Mouse (Mus musculus) layer of hippocampus, adult 18-20 months (tissue): ENCODE results near the gene Tspo. TPM values are rescaled to one million over a fixed set of nuclear protein-coding genes. Genes with fewer than 3 reads are reported as not detected.

Source experiments
- DNase-seq, 2 experiments: peaks; one replicate each; pipeline ENCODE4 v3.0.0; 2022; ENCODE audit warnings: low spot score in 2 of 2
- total RNA-seq, 2 experiments: library from RNA; stranded (reverse); gene quantifications; 2 replicates each; pipeline ENCODE4 v1.2.3; 2021

Gene Tspo
- total RNA-seq, 2 experiments from 2014 or later = 6.7 to 8.5 TPM

- no peak for DNase-seq
Measured at GRCm38 (mm10) chr15:83582931-83583330, 19.5 kb downstream of the Tspo start.

DNA sequence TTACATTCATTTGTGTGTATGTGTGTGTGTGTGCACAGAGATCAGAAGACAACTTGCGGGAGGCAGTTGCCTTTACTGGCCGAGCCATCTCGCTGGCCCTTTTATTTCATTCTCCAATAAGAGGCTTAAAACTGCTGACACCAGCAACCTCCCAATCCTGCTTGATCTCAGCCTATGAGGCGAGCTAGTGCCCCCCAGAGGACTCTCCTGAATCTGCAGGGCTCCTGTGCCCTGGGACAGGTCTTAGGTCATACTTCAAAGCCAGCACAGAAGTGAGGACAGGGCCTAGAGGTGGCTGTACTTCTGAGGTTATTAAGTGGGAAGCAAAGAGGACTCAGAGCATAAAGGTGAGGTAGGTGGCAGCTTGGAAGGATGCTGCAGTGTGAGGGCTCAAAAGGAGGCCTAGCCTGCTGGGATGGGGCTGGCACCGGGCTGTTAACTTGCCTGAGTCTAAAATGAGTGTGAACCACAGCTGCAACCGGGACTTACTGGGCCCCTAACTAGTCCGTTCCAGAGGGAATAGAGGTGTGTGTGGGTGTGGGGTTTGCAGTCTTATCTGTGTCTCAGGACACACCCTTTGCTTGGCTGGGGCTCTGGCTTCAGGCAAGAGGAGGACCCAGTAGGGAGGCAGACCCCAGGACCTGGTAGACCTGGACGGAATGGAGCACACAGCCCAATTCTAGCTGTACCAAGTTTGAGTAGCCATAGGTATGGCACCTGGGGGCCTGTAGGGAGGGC, 20.2 kb downstream of the Tspo start:
- DNase-seq = no peak

GRCm38 (mm10) chr15:83584741-83585220, 21.4 kb downstream of the Tspo start:
- no peak for DNase-seq

- DNase-seq = no peak
Measured at GRCm38 (mm10) chr15:83590841-83591240, 27.4 kb downstream of the Tspo start.

GRCm38 (mm10) chr15:83591758-83592157, 28.4 kb downstream of the Tspo start:
- no peak for DNase-seq

- no peak for DNase-seq
Measured at GRCm38 (mm10) chr15:83592260-83593188, 29.1 kb downstream of the Tspo start.

- DNase-seq = no peak
Measured at GRCm38 (mm10) chr15:83593189-83593585, 29.8 kb downstream of the Tspo start.

- DNase-seq = no peak
Measured at GRCm38 (mm10) chr15:83593702-83594512, 30.5 kb downstream of the Tspo start.

DNA sequence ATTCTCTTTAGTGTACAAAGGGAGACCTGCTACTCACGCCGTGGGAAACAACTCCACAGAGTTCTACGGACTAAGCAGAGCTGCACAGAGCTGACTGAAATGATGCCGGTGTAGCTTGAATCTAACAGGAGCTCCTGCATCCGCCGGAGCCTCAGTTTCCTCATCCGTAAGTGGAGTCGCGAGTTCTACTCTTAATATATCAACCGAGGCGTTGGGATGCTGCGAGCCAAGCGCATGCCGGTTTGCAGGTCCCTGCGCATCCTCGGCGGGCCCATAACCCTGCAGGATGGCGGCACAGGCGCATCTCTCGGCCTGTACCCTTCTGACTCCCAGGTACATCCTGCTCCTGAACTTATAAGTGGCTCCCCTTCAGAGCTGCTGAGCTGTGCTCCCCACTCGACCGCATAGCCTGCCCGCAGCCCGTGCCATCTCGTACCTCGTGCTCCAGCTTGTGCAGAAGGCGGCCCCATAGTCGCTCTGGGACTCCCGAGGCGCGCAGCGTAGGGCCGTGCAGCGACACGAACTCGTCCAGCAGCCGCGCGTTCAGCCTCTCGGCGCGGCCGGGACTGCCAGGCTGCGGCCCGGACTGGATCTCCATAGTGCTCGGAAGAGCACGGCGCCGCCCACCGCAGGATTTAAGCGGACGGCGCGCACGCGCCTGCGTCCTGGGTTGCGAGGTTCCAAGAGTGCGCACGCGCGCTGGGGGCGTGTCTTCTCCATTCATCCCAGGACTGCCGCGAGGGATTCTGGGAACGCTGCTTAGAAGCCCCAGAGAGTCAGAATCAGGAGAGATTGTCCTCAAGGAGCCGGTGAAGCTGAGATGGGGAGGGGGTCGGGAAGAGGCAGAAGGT, 31.3 kb downstream of the Tspo start, which contains the start of gene Ttll12:
Ttll12 (minus strand) TSS at position 645 of the 851 bp plus-strand sequence.
- DNase-seq = peak; percentile 94 to 98

DNA sequence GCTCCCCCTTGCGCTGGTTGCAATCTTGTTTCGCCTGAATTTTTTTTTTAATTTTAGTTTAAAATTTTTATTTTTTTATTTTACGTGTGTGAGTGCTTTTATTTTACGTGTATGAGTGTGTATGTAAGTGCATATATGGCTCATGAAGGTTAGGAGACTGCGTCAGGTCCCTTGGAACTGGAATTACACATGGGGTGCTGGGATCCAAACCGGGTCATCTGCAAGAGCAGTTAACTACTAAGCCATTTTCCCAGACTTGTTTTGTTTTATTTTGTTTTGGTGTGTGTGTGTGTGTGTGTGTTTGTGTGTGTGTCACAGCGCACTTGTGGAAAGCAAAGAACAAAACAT, 31.9 kb downstream of the Tspo start:
- no peak for DNase-seq

DNA sequence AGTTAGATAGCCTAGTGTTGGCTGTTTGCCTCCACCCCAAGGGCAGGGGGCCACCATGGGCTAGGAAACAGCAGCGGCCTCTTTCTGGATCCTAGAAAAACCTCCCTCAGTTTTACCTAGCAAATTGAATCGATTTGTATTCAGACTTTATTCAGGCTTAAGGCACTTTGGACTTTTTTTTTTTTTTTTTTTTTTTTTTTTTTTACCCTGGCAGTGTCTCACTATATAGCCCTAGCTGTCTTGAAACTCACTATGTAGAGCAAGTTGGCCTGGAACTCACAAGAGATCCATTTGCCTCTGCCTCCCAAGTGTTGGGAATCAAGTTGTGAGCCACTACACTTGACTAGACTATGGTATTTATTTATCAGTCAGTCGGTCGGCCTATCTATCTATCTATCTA, 33.4 kb downstream of the Tspo start:
- no peak for DNase-seq

DNA sequence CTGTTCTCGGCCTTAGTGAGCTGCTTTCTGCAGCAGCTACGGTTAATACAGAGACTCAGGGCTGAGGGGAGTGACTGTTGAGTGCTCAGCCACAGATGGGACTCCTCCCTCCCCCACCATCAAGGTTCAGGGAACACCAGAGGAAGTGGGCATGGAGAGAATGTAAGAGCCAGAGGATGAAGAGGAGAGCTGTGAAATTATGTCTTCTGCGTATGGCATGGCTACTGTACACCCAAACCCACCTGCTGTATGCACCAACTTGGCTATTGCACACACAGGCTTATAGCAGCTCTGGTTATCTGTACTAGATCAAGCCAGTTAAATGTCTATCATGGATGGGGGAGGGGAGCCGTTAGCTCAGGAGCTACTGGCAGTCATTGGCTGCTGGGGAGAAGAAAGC, 37.8 kb downstream of the Tspo start:
- DNase-seq = no peak

DNA sequence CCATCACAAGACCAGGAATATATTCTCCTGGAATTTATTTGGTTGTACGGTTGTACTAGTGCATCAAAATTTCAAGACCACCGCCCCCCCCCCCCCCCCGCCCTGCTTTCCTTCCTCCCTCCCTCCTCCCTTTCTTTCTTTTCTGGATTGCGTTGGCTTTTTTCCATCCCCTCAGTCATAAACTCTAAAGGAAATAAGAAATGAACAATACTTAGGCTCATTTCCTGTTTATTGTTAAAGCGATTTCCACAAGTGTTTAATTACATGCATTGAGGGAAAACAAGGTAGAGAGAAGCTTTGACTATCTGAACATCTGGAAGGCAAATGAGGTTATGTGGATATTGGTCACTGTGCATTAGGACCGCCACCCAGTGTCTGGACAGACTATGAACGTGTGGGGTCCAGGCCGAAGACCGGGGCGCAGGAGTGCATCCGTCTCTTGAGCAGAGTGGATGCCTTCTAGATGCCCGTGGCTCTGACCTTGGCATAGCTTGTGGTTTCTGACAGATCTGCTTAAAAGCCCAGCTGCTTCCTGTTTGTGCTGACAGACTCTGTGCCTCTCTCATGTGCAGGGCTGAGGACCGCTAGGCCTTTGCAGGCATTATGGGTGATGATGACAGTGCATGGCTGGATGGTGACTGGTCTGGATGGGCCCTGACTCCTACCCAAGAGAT, 39.1 kb downstream of the Tspo start:
- DNase-seq = no peak

DNA sequence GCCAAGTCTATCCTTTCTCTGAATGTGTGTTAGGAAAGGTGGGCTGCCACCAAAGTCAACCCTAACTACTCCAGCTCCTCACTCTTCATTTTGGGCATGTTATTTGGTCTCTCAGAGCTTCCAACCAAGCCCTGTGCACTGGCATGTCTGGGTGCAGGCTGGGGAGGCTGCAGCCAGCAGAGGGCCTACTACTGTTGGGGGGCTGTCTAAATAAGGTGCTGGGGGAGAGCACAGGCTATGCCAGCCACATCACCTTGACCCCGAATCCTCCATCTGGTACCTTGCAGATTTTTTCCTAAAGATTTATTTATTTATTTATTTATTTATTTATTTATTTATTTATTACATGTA, 39.6 kb downstream of the Tspo start:
- no peak for DNase-seq

GRCm38 (mm10) chr15:83603426-83603825, 40.0 kb downstream of the Tspo start:
- DNase-seq = no peak

- DNase-seq = no peak
Measured at GRCm38 (mm10) chr15:83606216-83606615, 42.8 kb downstream of the Tspo start.

DNA sequence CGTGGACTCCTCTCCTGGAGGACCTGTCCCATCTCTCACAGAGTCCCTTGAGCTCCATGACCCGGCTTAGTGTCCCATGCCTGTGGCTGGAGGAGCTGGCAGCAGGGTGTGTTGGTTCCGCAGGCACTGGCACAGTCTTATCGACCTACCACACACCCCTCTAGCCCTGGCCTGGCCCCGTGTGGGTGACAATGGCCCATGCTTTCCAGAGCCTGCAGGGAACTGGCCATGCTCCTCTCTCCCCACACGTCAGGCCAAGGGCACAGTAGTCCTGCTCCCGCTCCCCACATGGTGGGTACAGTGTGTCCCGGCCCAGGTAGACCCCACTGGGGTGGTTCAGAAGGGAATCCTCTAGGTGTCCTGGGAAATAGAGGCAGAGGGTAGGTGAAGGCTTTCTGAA, 43.3 kb downstream of the Tspo start:
- no peak for DNase-seq

DNA sequence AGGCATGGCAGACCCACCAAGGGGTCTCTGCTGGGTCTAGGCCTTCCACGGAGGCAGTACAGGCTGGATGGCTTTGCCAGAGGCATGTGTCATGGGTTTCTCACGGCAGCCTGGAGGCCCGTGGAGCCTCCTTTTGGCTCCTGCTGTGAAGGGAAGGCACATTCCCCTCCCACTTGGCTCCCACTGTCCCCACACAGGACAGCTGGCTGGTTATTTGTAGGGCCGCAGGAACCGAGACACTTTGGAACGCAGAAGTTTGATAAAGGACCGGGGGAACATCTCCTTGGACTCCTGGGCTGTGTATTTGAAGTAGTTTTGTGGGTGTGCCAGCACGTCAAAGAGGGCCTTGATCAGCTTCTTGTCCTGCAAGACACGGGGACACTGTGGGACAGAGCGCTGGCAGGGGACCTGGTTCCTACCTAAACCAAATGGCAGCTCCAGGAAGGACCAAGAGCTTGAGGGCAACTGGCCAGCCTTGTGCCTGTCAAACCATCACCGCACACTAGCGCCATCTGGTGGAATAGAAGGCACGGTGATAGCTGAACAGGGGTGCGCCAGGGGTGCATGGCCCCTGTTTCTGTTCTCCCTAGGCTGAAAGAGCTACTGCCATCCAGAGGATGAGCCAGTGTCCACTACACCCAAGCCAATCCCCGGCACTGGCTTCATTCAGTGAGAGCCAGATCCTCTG, 43.9 kb downstream of the Tspo start:
- peak in 1 of 2 experiments; percentile 70 for DNase-seq

DNA sequence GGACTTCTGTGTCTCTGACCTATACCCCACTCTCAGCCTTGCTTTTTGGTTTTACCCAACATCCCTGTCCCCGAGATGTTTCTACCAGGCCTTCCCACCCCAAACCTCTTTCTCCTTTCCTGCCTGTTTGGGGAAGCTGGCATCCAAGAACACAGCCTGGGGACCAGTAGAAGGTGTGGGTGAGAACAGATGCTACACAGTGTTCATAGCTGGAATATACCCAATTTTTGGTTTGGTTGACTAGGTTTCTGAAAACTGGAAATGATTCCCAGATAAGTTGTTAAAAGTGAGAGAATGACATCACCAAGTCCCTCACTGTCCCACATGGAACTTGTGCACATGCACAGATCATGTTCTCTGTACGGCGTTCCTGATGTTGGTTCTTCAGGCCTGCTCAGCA, 51.9 kb downstream of the Tspo start:
- peak; percentile 63 to 85 for DNase-seq
